Mouse (Mus musculus): ENCODE data around the gene Gm16430. TPM values are rescaled to one million over a fixed set of nuclear protein-coding genes. Genes with fewer than 3 reads are reported as not detected.

Gene Gm16430
- not detected for polyA plus RNA-seq (2017; shearing (Covaris generic))

DNA sequence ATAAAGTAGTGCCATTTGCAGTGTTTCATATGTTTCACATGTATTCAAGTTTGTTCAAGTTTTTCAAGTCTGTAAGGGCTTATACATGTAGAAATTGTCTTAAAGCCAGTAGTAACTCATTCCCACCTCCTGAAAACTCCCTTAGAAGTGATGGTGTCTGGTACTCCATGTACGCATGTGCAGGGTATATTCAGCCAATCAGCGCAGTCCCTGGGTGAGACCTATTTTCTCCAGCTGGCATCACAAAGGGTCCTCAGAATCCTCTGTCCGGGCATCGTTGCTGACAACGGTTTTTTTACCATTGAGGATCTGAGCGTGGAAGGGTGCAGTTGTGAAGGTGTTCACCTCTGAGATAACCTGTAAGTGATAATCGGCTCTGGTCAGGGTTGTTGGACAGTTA lies at the start of gene Gm16430:
Gene Gm16430 (plus strand): TSS at position 301 of the 400 bp plus-strand sequence.

Other genes starting within 250 kb of the Gm16430 start
- gene Gm16405, start 91.0 kb upstream of the Gm16430 start, polyA plus RNA-seq (2017; shearing (Covaris generic)): not detected

All from activated CD4-positive, CD25-positive, alpha-beta regulatory T cell (primary cell).